In genomic region chr11:69340161-69341131, GRCm38 (mm10) we compare ENCODE assay signal across 8 mouse cellular contexts. TPM values are rescaled to one million over a fixed set of nuclear protein-coding genes. Genes with fewer than 3 reads are reported as not detected.
A peak's percentile ranks its signal among the peaks of the same experiment; 100 is the strongest.
DNase-seq lines count a peak whose midpoint lies in the region; ATAC-seq and TF ChIP-seq lines count a peak whose summit lies in the region.

TSS of gene Rnf227 (plus strand) at chr11:69340461.

- DNase-seq in ZHBTc4 (ENCODE audit: low read depth, low spot score): peak; percentile 86
- peak; percentile 84 for DNase-seq in embryo, embryonic 10 days (ENCODE audit: low spot score)
- DNase-seq in gastrocnemius, postnatal 10 days: peak; percentile 65
- DNase-seq in hindbrain, postnatal 0 days (ENCODE audit: low spot score): peak; percentile 93
- peak; percentile 81 to 82 for DNase-seq in left cerebral cortex, adult 2 months (ENCODE audit: extremely low spot score in 1 of 2, low spot score in 2 of 2)
- DNase-seq in lung, postnatal 4 days: peak; percentile 74 to 87
- DNase-seq in retina, postnatal 1 day: peak; percentile 91
- DNase-seq in thymus, postnatal 36 days: peak; percentile 73 to 84

- peak within 1 kb of the TSS; percentile 86 for H3K27ac ChIP-seq in hindbrain, postnatal 0 days
- peak within 1 kb of the TSS; percentile 95 for H3K27ac ChIP-seq in left cerebral cortex, adult 2 months

- H3K4me3 ChIP-seq in hindbrain, postnatal 0 days (ENCODE audit: low read length): peak within 1 kb of the TSS; percentile 48
- peak within 1 kb of the TSS; percentile 84 for H3K4me3 ChIP-seq in left cerebral cortex, adult 2 months

- 2% methylated on average over 88 of the region's 99 CpGs for WGBS in hindbrain, postnatal 0 days

- peaks cover 17% of the 10 kb centered on the region for H3K36me3 ChIP-seq in hindbrain, postnatal 0 days (ENCODE audit: insufficient read depth, low read length)

- no peaks in the 10 kb centered on the region for H3K9me3 ChIP-seq in hindbrain, postnatal 0 days (ENCODE audit: low read length)

- H3K4me1 ChIP-seq in hindbrain, postnatal 0 days (ENCODE audit: insufficient read depth, low read length): peaks cover 6% of the 10 kb centered on the region

- H3K9ac ChIP-seq in hindbrain, postnatal 0 days (replicated peaks; ENCODE audit: low read length): peak within 1 kb of the TSS; percentile 64

- intact Hi-C loops in left cerebral cortex, adult 2 months (cut with DNase I): loop anchor here (1.0 kb wide), 1 partner anchor 26 kb away; no protein-coding TSS in a partner anchor

- TF ChIP-seq CTCF in hindbrain, postnatal 0 days (IDR thresholded peaks at IDR 0.05; ENCODE audit: low read depth): no peak
- TF ChIP-seq CTCF in left cerebral cortex, adult 2 months (IDR thresholded peaks at IDR 0.05): no peak

- no peaks in the 10 kb centered on the region for H3K27me3 ChIP-seq in hindbrain, postnatal 0 days (ENCODE audit: insufficient read depth, low read length)

- peak within 1 kb of the TSS; percentile 64 for H3K4me2 ChIP-seq in hindbrain, postnatal 0 days (ENCODE audit: low read depth, low read length)

- ATAC-seq in hindbrain, postnatal 0 days: peak; percentile 93

RNA-seq across cellular contexts. Expression of gene Rnf227, which starts in this region (rescaled TPM):
- total RNA-seq in gastrocnemius, postnatal 10 days (2021): 1 to 10 TPM in 1 of 2 experiments, under 1 TPM in 1; 0.85 to 2.1 TPM
- total RNA-seq in hindbrain, postnatal 0 days (2014; rRNA removed): 127 and 141 TPM in 2 replicates
- polyA plus RNA-seq in hindbrain, postnatal 0 days (2015; fragmentation: Nextera tagmentation; extraction: Ambion mirVana): 234 and 241 TPM in 2 replicates
- 100 to 1,000 TPM; 170 to 181 TPM for total RNA-seq in left cerebral cortex, adult 2 months (2021)

Comparison
In these comparisons a context has a peak if more than half of its experiments do, and no peak if none do; other contexts are left out.
1. Peak in every context shown above with its lines: DNase-seq, ATAC-seq, H3K4me3 ChIP-seq and H3K27ac ChIP-seq.
2. RNA of gene Rnf227 (total RNA-seq): 170 to 181 TPM in left cerebral cortex, adult 2 months and 127 to 141 TPM in hindbrain, postnatal 0 days; 0.85 to 2.1 TPM in gastrocnemius, postnatal 10 days; every median in the first group is over 10 times any median in the second.